Mouse (Mus musculus) neural tube, embryonic 11.5 days (tissue): ENCODE data around the gene Aamp. TPM values are rescaled to one million over a fixed set of nuclear protein-coding genes. Genes with fewer than 3 reads are reported as not detected.

Experiments used
- ATAC-seq: fragments of 200-750 bp; cut with Nextera tagmentation; 2 replicates; pipeline ENCODE4 v1.8.0; 2017; ENCODE audit warnings: moderate number of reproducible peaks, mild to moderate bottlenecking, moderate TSS enrichment, moderate library complexity; ENCODE audit not compliant: insufficient read depth, low FRiP score, low TSS enrichment
- DNase-seq: peaks from one replicate; pipeline ENCODE4 v3.0.0-alpha.2; 2015; ENCODE audit warnings: low spot score
- H3K27ac ChIP-seq: fragments of 300-500 bp; sonication (generic); 2 replicates; pipeline ENCODE4 v1.5.1; 2014; ENCODE audit warnings: low read depth, mild to moderate bottlenecking, low read length
- H3K27me3 ChIP-seq: fragments of 300-500 bp; sonication (generic); 2 replicates; pipeline ENCODE4 v1.6.1; 2014; ENCODE audit warnings: mild to moderate bottlenecking, low read length, mixed read lengths; ENCODE audit not compliant: control insufficient read depth, insufficient read depth
- H3K36me3 ChIP-seq: fragments of 300-500 bp; sonication (generic); 2 replicates; pipeline ENCODE4 v1.6.1; 2014; ENCODE audit warnings: mild to moderate bottlenecking, low read length, moderate library complexity, mixed read lengths; ENCODE audit not compliant: control insufficient read depth, insufficient read depth
- H3K4me1 ChIP-seq: fragments of 300-500 bp; sonication (generic); 2 replicates; pipeline ENCODE4 v1.6.1; 2014; ENCODE audit warnings: low read length, mixed read lengths; ENCODE audit not compliant: control insufficient read depth, insufficient read depth
- H3K4me2 ChIP-seq: fragments of 300-500 bp; sonication (generic); 2 replicates; pipeline ENCODE4 v1.6.1; 2014; ENCODE audit warnings: low read depth, mild to moderate bottlenecking, moderate library complexity
- H3K4me3 ChIP-seq: fragments of 300-500 bp; sonication (generic); 2 replicates; pipeline ENCODE4 v1.5.1; 2014; ENCODE audit warnings: low read depth, low read length
- H3K9ac ChIP-seq: fragments of 300-500 bp; sonication (generic); 2 replicates; pipeline ENCODE4 v1.6.1; 2014; ENCODE audit warnings: mild to moderate bottlenecking, low read length
- H3K9me3 ChIP-seq: fragments of 300-500 bp; sonication (generic); 2 replicates; pipeline ENCODE4 v1.6.1; 2016; ENCODE audit warnings: low read length; ENCODE audit not compliant: control insufficient read depth
- WGBS: fragments of 180-500 bp; shearing (Covaris S2); extraction: QIAGEN DNeasy Blood & Tissue Kit; methylation state at CpG from one replicate; pipeline ENCODE4 v1.1.7; 2014; 5-methylcytosine and 5-hydroxymethylcytosine counted together
- polyA plus RNA-seq: library from polyadenylated mRNA; unstranded; fragments of >200 nt; fragmentation: Nextera tagmentation; extraction: Ambion mirVana; gene quantifications from 2 replicates; pipeline ENCODE4 v1.2.1, GENCODE M21; 2014

Gene Aamp
- polyA plus RNA-seq, 1 experiment from 2014 or later = 215 TPM

GRCm38 (mm10) chr1:74256782-74257181 lies 27.8 kb downstream of the Aamp start:
- H3K27ac ChIP-seq = no peak overlapping the region
- no peaks in the 10 kb centered on the region for H3K4me1 ChIP-seq
- WGBS = 77% methylated on average over 4 of the region's 4 CpGs
- no peak overlapping the region for H3K9ac ChIP-seq
- DNase-seq (no peak), ATAC-seq (no peak)
- H3K9me3 ChIP-seq = no peaks in the 10 kb centered on the region
- no peak overlapping the region for H3K4me3 ChIP-seq
- H3K4me2 ChIP-seq = no peak overlapping the region
- H3K36me3 ChIP-seq = peaks cover 11% of the 10 kb centered on the region
- no peaks in the 10 kb centered on the region for H3K27me3 ChIP-seq

DNA sequence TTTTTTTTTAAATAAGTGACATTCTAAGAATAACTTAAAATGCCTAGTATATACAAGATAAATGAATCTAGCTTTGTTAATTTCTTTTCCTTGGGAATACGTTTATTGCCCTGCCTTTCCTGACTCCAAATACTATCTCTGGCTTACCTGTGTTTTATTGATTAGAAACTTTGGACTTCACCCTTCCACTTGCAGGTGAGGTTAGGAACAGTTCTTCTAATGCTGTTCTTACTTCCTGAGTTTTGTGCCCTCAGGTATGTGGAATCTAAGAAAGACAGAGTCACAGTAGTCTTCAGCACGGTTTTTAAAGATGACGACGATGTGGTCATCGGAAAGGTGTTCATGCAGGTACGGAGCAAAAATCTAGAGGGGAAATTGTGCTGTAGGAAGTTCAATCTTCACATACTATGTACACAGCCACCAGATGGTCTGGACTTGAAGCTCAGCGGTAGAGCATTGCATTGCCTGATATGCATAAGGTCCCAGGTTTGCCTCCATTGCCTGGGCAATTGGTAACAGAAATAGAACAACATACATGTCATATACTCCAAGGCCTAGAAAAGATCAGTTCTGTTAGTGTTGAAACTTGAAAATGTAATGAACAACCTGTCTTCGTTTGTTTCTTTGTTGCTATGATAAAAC lies 28.7 kb downstream of the Aamp start:
- WGBS = 98% methylated on average over 8 of the region's 8 CpGs
- DNase-seq = no peak

DNA sequence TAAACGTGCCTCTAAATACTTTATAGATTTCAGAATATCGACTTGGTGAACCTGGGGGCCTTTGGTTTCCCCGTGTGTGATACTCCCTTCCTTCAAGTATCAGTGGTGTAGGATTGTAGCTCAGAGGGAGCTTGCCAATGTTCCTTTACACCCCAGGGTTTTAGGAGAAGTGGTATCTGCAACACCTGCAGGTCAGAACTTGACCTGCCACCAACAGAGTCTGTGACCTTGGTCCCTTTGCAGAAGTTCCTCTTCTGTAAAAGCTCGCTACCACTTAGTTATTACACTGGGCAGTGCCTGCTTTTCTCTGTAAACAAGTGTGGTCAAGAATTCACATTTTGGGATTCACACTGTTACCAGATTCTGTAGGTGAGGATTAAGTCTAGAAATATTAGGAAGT lies 34.4 kb downstream of the Aamp start:
- H3K36me3 ChIP-seq = peaks cover 8% of the 10 kb centered on the region
- ATAC-seq = no peak
- 91% methylated on average over 4 of the region's 4 CpGs for WGBS

More for the DNA sequence above, 28.7 kb downstream of the Aamp start:
- peaks cover 15% of the 10 kb centered on the region for H3K36me3 ChIP-seq
- no peak for ATAC-seq
- H3K9ac ChIP-seq = no peak overlapping the region
- no peak overlapping the region for H3K27ac ChIP-seq
- no peak overlapping the region for H3K4me3 ChIP-seq
- no peak overlapping the region for H3K4me2 ChIP-seq
- H3K4me1 ChIP-seq = no peaks in the 10 kb centered on the region
- H3K27me3 ChIP-seq = no peaks in the 10 kb centered on the region
- H3K9me3 ChIP-seq = no peaks in the 10 kb centered on the region

DNA sequence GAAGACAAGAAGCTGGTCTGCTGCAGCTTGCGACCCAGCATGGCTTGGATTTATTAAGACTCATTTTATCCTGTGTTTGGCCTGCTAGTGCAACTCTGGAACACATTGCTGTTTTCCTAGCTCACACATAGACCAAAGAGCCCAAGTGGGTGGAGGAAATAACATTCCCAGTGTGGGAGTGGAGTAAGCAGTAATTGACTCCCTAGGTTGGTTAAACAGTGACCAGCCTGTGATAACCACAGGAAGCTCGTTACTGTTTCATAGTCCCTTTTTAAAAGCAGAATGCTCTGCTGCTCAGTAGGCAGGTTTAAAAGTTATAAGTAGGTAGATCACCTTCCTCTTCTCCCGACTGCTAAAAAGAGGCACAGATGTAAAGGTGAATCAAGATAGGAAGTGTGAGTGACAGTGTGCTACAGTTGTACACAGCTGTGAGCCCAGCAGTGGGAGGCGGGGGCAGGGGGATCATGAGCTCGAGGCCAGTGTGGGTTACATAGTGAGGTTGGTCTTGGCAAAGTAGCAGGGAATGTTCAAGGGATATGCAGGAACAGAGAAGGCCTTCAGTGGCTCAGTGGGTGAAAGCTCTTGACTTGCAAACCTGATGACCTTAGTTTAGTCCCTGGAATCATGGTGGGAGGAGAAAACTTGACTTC lies 35.1 kb downstream of the Aamp start:
- DNase-seq (no peak), ATAC-seq (no peak)
- Histone ChIP-seq H3K9me3 (no peaks in the 10 kb centered on the region), H3K9ac (no peak overlapping the region), H3K4me3 (no peak overlapping the region), H3K27me3 (no peaks in the 10 kb centered on the region), H3K36me3 (peaks cover 6% of the 10 kb centered on the region), H3K4me1 (no peaks in the 10 kb centered on the region), H3K4me2 (no peak overlapping the region), H3K27ac (no peak overlapping the region)
- WGBS = 74% methylated on average over 5 of the region's 5 CpGs

More for the DNA sequence above, 34.4 kb downstream of the Aamp start:
- Histone ChIP-seq H3K27me3 (no peaks in the 10 kb centered on the region), H3K9ac (no peak overlapping the region), H3K9me3 (no peaks in the 10 kb centered on the region), H3K4me1 (no peaks in the 10 kb centered on the region), H3K27ac (no peak overlapping the region), H3K4me3 (no peak overlapping the region), H3K4me2 (no peak overlapping the region)
- DNase-seq = no peak

GRCm38 (mm10) chr1:74248799-74249198 lies 35.7 kb downstream of the Aamp start:
- Histone ChIP-seq H3K4me2 (no peak overlapping the region), H3K27ac (no peak overlapping the region), H3K9ac (no peak overlapping the region), H3K4me3 (no peak overlapping the region), H3K4me1 (no peaks in the 10 kb centered on the region), H3K27me3 (no peaks in the 10 kb centered on the region), H3K9me3 (no peaks in the 10 kb centered on the region), H3K36me3 (peaks cover 6% of the 10 kb centered on the region)
- DNase-seq (no peak), ATAC-seq (no peak)
- WGBS = 81% methylated on average over 1 of the region's 1 CpGs

DNA sequence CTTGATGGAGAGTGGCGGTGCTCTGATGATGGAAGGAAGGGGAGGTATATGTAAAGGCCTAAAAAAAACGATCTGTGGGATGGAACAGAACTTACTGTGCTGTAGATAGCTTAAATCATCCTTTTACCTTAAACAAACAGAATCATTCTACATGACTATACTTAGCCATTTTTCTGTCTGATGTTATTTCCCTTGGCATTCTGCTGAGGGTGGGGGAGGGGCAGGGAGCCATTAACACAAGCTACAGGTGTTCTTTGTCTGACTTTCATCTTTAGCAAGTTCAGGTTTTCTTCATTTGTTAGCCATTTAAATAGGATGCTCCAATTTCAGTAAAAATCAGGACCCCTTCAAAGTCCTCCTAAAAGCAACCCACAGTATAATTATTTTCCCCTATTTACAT lies 39.0 kb downstream of the Aamp start:
- ATAC-seq = no peak
- Histone ChIP-seq H3K27me3 (no peaks in the 10 kb centered on the region), H3K4me3 (no peak overlapping the region), H3K4me1 (no peaks in the 10 kb centered on the region), H3K9me3 (no peaks in the 10 kb centered on the region), H3K27ac (no peak overlapping the region), H3K36me3 (no peaks in the 10 kb centered on the region), H3K4me2 (no peak overlapping the region), H3K9ac (no peak overlapping the region)
- DNase-seq = no peak
- 81% methylated on average over 2 of the region's 2 CpGs for WGBS

- no peak overlapping the region for H3K27ac ChIP-seq
- no peaks in the 10 kb centered on the region for H3K36me3 ChIP-seq
- H3K4me2 ChIP-seq = no peak overlapping the region
- peaks cover 23% of the 10 kb centered on the region; the same call in 1 of the 2 replicates for H3K4me1 ChIP-seq
- H3K9ac ChIP-seq = no peak overlapping the region
- H3K27me3 ChIP-seq = no peaks in the 10 kb centered on the region
- ATAC-seq = no peak
- no peak overlapping the region for H3K4me3 ChIP-seq
- H3K9me3 ChIP-seq = no peaks in the 10 kb centered on the region
- no peak for DNase-seq
- 95% methylated on average over 4 of the region's 4 CpGs for WGBS
Observed at GRCm38 (mm10) chr1:74240832-74241231, 43.7 kb downstream of the Aamp start.

DNA sequence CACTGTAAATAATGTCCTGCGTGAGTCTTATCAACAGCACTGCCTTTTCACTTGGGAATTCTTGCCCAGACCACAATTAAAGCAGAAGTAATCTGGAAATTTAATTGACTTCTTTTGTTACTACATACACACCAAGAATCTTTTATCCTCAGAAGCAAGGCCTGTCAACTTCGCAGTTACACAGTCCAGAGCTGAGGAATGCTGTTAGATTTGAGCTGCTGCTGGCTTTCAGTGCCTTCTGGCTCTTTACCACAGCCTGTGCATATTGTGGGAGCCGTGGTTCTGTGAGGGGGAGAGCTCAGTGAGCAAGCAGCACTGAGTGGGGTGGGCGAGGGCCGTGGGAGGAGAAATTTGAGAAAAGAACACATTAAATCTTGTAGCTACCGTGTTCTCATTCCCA lies 44.2 kb downstream of the Aamp start:
- ATAC-seq (no peak), DNase-seq (no peak)
- Histone ChIP-seq H3K27ac (no peak overlapping the region), H3K9ac (no peak overlapping the region), H3K9me3 (no peaks in the 10 kb centered on the region), H3K4me2 (no peak overlapping the region), H3K4me1 (peaks cover 23% of the 10 kb centered on the region; the same call in 1 of the 2 replicates), H3K36me3 (no peaks in the 10 kb centered on the region), H3K27me3 (no peaks in the 10 kb centered on the region), H3K4me3 (no peak overlapping the region)
- whole genome bisulfite sequencing = 82% methylated on average over 6 of the region's 6 CpGs

GRCm38 (mm10) chr1:74239618-74240017 lies 44.9 kb downstream of the Aamp start:
- Histone ChIP-seq H3K9me3 (no peaks in the 10 kb centered on the region), H3K36me3 (no peaks in the 10 kb centered on the region), H3K27ac (no peak overlapping the region), H3K27me3 (no peaks in the 10 kb centered on the region), H3K4me2 (no peak overlapping the region), H3K9ac (no peak overlapping the region), H3K4me1 (peaks cover 23% of the 10 kb centered on the region; the same call in 1 of the 2 replicates), H3K4me3 (no peak overlapping the region)
- no peak for DNase-seq
- 70% methylated on average over 11 of the region's 11 CpGs for WGBS
- ATAC-seq = no peak
